Mouse (Mus musculus) heart, postnatal 0 days (tissue): Measurements from ENCODE around the gene Pcsk2. TPM values are rescaled to one million over a fixed set of nuclear protein-coding genes. Genes with fewer than 3 reads are reported as not detected.

Experiments used
- ATAC-seq: fragments of 200-750 bp; cut with Nextera tagmentation; 2 replicates; pipeline ENCODE4 v1.8.0; 2017; ENCODE audit warnings: low read depth, moderate number of reproducible peaks, moderate library complexity; ENCODE audit not compliant: insufficient read depth
- DNase-seq: peaks from one replicate; pipeline ENCODE4 v3.0.0-alpha.2; 2016; ENCODE audit warnings: low spot score
- H3K27ac ChIP-seq: fragments of 300-500 bp; sonication (generic); 2 replicates; pipeline ENCODE4 v1.5.1; 2014; ENCODE audit warnings: low read depth, mild to moderate bottlenecking
- H3K27me3 ChIP-seq: fragments of 300-500 bp; sonication (generic); 2 replicates; pipeline ENCODE4 v1.6.1; 2014; ENCODE audit warnings: low read length, mixed read lengths; ENCODE audit not compliant: control insufficient read depth, insufficient read depth
- H3K36me3 ChIP-seq: fragments of 300-500 bp; sonication (generic); replicated peaks from 2 replicates; pipeline ENCODE4 v1.6.1; 2014; ENCODE audit warnings: low read length, mixed read lengths; ENCODE audit not compliant: control insufficient read depth, insufficient read depth
- H3K4me1 ChIP-seq: fragments of 300-500 bp; sonication (generic); 2 replicates; pipeline ENCODE4 v1.6.1; 2014; ENCODE audit warnings: antibody characterized with exemption; ENCODE audit not compliant: control insufficient read depth, insufficient read depth
- H3K4me2 ChIP-seq: fragments of 300-500 bp; sonication (generic); 2 replicates; pipeline ENCODE4 v1.6.1; 2014; ENCODE audit warnings: low read depth, mild to moderate bottlenecking, low read length, moderate library complexity
- H3K4me3 ChIP-seq: fragments of 300-500 bp; sonication (generic); 2 replicates; pipeline ENCODE4 v1.5.1; 2014; ENCODE audit warnings: low read depth, low read length
- H3K9ac ChIP-seq: fragments of 300-500 bp; sonication (generic); replicated peaks from 2 replicates; pipeline ENCODE4 v1.6.1; 2014; ENCODE audit warnings: low read depth, low read length, mixed read lengths
- H3K9me3 ChIP-seq: fragments of 300-500 bp; sonication (generic); replicated peaks from 2 replicates; pipeline ENCODE4 v1.6.1; 2016; ENCODE audit warnings: low read length; ENCODE audit not compliant: control insufficient read depth
- CTCF ChIP-seq: IDR thresholded peaks from 2 replicates; pipeline ENCODE4 v1.5.1; 2016; ENCODE audit warnings: antibody characterized with exemption, control low read depth, low read depth
- EP300 ChIP-seq: IDR thresholded peaks from 2 replicates; pipeline ENCODE4 v1.6.1; 2016; ENCODE audit warnings: antibody characterized with exemption, low read depth
- whole genome bisulfite sequencing: fragments of 180-500 bp; shearing (Covaris S2); extraction: QIAGEN DNeasy Blood & Tissue Kit; methylation state at CpG from one replicate; pipeline ENCODE4 v1.1.7; 2014; 5-methylcytosine and 5-hydroxymethylcytosine counted together
- polyA plus RNA-seq: library from polyadenylated mRNA; unstranded; fragments of >200 nt; fragmentation: Nextera tagmentation; extraction: Ambion mirVana; gene quantifications from 2 replicates; pipeline ENCODE4 v1.2.1, GENCODE M21; 2015
- total RNA-seq: library from RNA; depleted of rRNA; stranded (reverse); fragments of >200 nt; gene quantifications from 2 replicates; pipeline ENCODE4 v1.2.3, GENCODE M21; 2014; ENCODE audit warnings: low replicate concordance

Pcsk2 gene
- total and polyA plus RNA-seq, 2 experiments from 2014 or later = 0.05 TPM; not detected in 1

DNA sequence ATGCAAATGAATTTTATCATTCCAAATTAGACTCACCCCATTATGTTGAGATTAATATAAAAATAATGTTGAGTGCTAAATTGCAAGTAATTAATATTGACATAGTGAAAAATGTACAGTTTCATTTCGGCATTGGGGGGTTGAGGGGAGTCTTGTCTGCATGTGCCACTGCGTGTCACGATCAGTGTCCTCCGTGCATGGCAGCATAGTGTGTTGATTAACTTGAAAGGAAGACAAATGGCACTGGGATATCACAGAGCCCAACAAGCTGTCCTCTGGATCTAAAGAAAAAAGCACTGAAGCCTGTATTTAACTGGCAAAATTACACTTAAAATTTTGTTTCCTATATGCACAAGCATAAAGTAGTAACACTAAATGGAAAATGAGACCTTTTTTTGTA is 167.9 kb downstream of the Pcsk2 start:
- Histone ChIP-seq H3K9ac (no peak overlapping the region), H3K27me3 (no peaks in the 10 kb centered on the region), H3K4me2 (no peak overlapping the region), H3K4me1 (no peaks in the 10 kb centered on the region), H3K4me3 (no peak overlapping the region), H3K9me3 (no peaks in the 10 kb centered on the region), H3K36me3 (no peaks in the 10 kb centered on the region), H3K27ac (no peak overlapping the region)
- 75% methylated on average over 4 of the region's 4 CpGs for WGBS
- ATAC-seq (no peak), DNase-seq (no peak)
- TF ChIP-seq EP300 (no peak), CTCF (no peak)

- TF ChIP-seq EP300 (no peak), CTCF (no peak)
- no peaks in the 10 kb centered on the region for H3K9me3 ChIP-seq
- H3K9ac ChIP-seq = no peak overlapping the region
- no peak overlapping the region for H3K4me3 ChIP-seq
- ATAC-seq (no peak), DNase-seq (no peak)
- H3K27me3 ChIP-seq = no peaks in the 10 kb centered on the region
- no peaks in the 10 kb centered on the region for H3K36me3 ChIP-seq
- H3K4me1 ChIP-seq = no peaks in the 10 kb centered on the region
- no peak overlapping the region for H3K4me2 ChIP-seq
- WGBS = 54% methylated on average over 4 of the region's 4 CpGs
- H3K27ac ChIP-seq = no peak overlapping the region
Observed at GRCm38 (mm10) chr2:143715110-143715509, 169.2 kb downstream of the Pcsk2 start.

GRCm38 (mm10) chr2:143723231-143723630 is 177.3 kb downstream of the Pcsk2 start:
- H3K9me3 ChIP-seq = no peaks in the 10 kb centered on the region
- H3K4me2 ChIP-seq = no peak overlapping the region
- no peak overlapping the region for H3K27ac ChIP-seq
- 0 out of 2 replicates have a peak, but pooled peaks have one; percentile 2 for TF ChIP-seq CTCF
- TF ChIP-seq EP300 = no peak
- no peaks in the 10 kb centered on the region for H3K27me3 ChIP-seq
- no peak overlapping the region for H3K4me3 ChIP-seq
- 14% methylated on average over 4 of the region's 4 CpGs for WGBS
- DNase-seq (no peak), ATAC-seq (no peak)
- no peak overlapping the region for H3K9ac ChIP-seq
- no peaks in the 10 kb centered on the region for H3K36me3 ChIP-seq
- no peaks in the 10 kb centered on the region for H3K4me1 ChIP-seq

DNA sequence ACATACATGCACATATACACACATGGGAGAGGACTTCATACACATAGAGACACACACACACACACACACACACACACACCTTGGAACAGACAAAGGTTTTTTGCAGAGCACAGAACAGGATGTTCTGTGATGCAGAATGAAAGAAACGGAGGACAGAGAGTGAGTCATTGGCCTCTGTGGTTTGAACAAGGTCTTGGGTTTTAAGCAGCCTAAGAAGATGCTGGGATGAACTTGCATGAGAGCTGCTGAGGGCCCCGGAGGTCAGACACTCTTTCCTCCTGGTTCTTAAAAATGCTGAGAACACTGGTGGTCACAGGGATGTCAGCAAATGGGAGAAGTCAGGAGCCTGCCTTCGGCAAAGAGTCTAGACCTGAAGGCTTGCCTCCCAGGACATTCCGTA is 178.1 kb downstream of the Pcsk2 start:
- DNase-seq = no peak
- Histone ChIP-seq H3K4me2 (no peak overlapping the region), H3K27me3 (no peaks in the 10 kb centered on the region), H3K27ac (no peak overlapping the region), H3K9me3 (no peaks in the 10 kb centered on the region), H3K36me3 (no peaks in the 10 kb centered on the region), H3K4me3 (no peak overlapping the region), H3K4me1 (no peaks in the 10 kb centered on the region), H3K9ac (no peak overlapping the region)
- WGBS = 79% methylated on average over 4 of the region's 4 CpGs
- ATAC-seq = no peak
- TF ChIP-seq CTCF = no peak
- TF ChIP-seq EP300 = no peak

DNA sequence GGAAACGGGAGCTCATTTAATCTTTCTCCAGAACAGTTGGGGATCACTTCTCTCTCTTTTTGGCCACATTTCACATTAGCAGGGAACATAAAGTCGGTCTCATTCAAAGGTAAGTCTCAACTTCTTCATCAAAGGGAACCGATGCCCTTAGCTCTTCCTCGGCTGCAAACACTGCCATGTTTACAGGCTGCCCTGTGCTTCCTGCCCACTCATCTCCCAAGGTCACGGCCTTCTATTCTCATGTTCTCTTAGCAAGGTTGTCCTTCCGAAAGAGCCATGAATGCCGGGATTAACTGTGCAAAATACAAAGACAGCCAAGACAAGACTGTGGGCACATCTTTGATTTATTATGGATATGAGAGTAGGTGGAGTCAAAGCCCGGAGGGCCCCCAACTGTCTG is 178.8 kb downstream of the Pcsk2 start:
- Histone ChIP-seq H3K27me3 (no peaks in the 10 kb centered on the region), H3K4me2 (no peak overlapping the region), H3K4me1 (no peaks in the 10 kb centered on the region), H3K27ac (no peak overlapping the region), H3K4me3 (no peak overlapping the region), H3K36me3 (no peaks in the 10 kb centered on the region), H3K9me3 (no peaks in the 10 kb centered on the region), H3K9ac (no peak overlapping the region)
- TF ChIP-seq CTCF (no peak), EP300 (no peak)
- whole genome bisulfite sequencing = 80% methylated on average over 8 of the region's 8 CpGs
- no peak for DNase-seq
- no peak for ATAC-seq

GRCm38 (mm10) chr2:143732501-143732900 is 186.5 kb downstream of the Pcsk2 start:
- no peaks in the 10 kb centered on the region for H3K9me3 ChIP-seq

More at GRCm38 (mm10) chr2:143732501-143732900, 186.5 kb downstream of the Pcsk2 start:
- H3K4me2 ChIP-seq = no peak overlapping the region
- 69% methylated on average over 10 of the region's 10 CpGs for WGBS
- H3K4me1 ChIP-seq = no peaks in the 10 kb centered on the region
- H3K9ac ChIP-seq = no peak overlapping the region
- ATAC-seq = no peak
- no peak overlapping the region for H3K27ac ChIP-seq
- H3K4me3 ChIP-seq = no peak overlapping the region
- TF ChIP-seq EP300 (no peak), CTCF (no peak)
- H3K27me3 ChIP-seq = no peaks in the 10 kb centered on the region
- no peaks in the 10 kb centered on the region for H3K36me3 ChIP-seq
- no peak for DNase-seq
